Mouse (Mus musculus): ENCODE results near the gene Ak2.

DNA sequence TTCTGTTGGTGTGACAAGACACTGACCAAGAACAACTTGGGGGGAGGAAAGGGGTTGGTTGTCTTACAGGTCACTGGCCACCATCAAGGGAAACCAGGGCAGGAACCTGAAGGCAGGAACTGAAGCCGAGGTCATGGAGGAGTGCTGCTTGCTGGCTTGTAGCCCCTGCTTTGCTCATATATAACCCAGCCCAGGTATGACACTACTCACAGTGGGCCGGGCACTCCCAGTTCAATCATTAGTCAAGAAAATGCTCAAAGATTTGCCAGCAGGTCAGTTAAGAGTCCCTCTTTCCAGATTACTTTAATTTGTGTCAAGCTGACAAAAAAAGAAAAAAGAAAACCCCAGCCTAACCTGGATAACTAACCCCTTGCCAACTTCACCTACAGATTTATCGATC is 33.9 kb downstream of the Ak2 start:
- TF ChIP-seq CTCF (IDR thresholded peaks at IDR 0.05; ENCODE audit: control insufficient read depth, insufficient read depth, insufficient read length) (no peak), FOSL1 (IDR thresholded peaks at IDR 0.05; ENCODE audit: insufficient read depth, low read length, poor library complexity, severe bottlenecking) (no peak), MYOG (IDR thresholded peaks at IDR 0.05; ENCODE audit: control insufficient read depth, extremely low read depth, insufficient read length) (no peak), USF1 (IDR thresholded peaks at IDR 0.05; ENCODE audit: low read depth) (no peak), MAX (IDR thresholded peaks at IDR 0.05) (no peak), CEBPB (IDR thresholded peaks at IDR 0.05; ENCODE audit: low read depth) (no peak), MYOD1 (IDR thresholded peaks at IDR 0.05; ENCODE audit: control insufficient read depth, insufficient read length, low read depth) (no peak)

Measured in C2C12 (cell line).